Mouse (Mus musculus) large intestine, adult 2 months (tissue): Measurements from ENCODE around the gene Aagab. TPM values are rescaled to one million over a fixed set of nuclear protein-coding genes. Genes with fewer than 3 reads are reported as not detected.

Experiments
- DNase-seq: peaks from one replicate; pipeline ENCODE4 v3.0.0-alpha.2; 2012; ENCODE audit warnings: low read depth, low spot score
- WGBS: fragments of 180-500 bp; shearing (Covaris S2); methylation state at CpG from one replicate; pipeline ENCODE4 v1.1.7; 2018; 5-methylcytosine and 5-hydroxymethylcytosine counted together
- polyA plus RNA-seq: library from polyadenylated mRNA; depleted of rRNA; stranded (reverse); fragments of >200 nt; gene quantifications from 2 replicates; pipeline ENCODE4 v1.2.3, GENCODE M21; 2012

The Aagab gene
- polyA plus RNA-seq, 1 experiment: 15.0 TPM

DNA sequence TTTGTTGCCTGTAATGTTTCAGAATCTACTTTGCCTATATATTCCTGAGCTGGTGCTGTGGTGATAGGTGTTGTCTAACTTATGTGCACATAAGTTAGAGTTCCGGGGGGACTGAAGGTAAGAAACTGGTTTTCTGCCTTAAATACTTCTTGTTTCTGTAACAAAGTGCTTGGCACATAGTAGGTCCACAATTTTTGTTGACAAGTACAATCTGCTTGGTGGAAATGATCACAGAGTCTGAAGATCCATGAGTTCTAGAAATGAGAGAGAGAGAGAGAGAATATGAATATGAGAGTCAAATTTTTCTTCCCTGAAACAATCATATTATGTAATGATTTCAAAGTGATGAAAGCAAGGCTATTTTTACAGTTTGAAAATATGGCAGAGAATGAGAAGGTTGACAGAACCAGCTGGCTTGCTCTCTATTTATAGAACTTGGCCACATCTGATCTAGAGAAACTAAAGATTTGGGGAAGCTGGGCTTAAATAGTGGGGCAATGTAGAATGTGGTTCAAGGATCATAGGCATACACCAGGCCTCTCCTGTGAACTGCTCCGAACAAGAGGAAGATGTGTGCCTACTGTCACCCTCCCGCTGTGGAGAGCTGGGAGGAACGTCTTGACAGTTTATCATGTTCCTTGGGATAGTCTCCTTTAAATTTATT lies 39.7 kb downstream of the Aagab start:
- DNase-seq: no peak
- 81% methylated on average over 4 of the region's 4 CpGs for WGBS

DNA sequence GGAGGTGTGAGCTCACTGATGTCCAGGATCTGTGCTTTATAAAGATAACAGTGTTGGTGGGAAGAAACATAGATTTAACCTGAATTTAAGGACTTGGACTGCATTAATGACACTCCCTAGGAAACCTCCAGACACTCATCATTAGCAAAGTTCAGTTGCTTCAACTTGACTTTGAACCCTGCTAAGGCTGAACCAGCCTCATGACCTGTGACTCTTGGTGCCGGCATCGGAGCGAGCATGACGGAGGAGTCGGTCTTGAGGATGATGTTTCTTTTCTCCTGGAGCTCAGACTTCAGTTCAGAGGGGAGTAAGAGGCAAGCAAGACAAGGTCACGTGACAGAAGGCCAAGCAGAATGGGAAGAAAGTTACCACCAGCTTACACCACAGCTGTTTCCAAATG lies 41.6 kb downstream of the Aagab start:
- 92% methylated on average over 6 of the region's 6 CpGs for WGBS
- no peak for DNase-seq

DNA sequence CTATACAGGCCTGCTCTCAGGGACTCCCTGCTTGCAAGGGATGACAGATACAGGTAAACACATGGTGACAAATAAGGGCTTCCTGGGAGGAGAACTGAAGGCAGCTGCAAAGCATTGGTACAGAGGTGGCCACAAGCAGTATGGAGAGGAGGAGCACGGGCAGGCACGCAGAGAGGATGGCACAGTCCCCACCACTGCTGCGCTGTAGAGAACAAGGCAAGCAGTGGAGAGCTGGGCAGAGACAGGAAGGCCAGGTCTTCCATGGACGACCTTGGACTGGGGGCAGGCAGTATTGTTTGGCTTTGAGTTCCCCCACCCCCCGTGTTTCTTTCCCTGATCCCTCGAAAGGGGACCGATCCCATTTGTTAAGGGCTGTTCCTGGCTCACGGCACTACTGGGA lies 42.6 kb downstream of the Aagab start:
- no peak for DNase-seq
- 80% methylated on average over 8 of the region's 8 CpGs for WGBS

DNA sequence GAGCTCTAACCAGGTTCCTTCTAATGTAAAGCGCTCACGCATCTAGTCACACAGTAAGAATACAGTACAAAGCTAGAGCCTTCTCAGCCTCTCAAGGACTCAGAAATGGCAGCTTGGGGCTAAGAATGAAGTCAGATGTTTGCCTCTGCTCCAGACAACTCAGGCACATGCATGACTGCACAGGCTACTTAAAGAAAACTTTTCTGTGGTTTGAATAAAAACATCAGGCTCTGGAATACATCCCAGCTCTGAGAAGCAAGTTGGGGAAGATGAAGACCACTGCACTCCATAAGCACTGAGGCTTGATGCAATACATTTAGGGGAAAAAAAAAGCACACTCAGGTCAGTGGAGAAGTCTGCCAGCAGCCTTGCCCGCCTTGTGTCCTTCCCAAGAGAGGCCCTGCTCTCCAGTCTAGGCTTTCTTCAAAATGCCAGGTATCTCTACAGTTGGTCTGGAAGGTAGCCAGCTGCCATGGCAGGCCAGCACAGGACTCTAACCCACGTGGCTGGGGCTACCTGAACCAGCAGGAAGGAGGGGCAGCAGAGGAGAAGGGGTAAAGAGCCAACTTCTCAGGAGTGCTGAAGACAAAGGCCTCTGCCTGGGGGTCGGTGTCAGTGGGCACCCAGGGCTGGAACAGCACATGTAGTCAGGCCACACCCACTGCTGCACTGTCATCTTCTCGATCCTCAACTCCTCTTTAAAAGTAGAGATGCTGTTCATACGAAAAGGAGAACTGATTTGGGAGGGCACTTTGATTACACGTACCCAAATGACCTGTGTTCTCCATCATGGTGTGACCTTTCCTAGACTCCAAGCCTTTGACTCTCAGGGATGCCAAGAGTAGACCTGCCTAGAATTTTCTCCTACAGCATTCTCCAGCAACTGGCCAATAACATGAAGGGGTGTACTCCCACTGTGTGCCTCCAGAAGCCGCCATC lies 45.4 kb downstream of the Aagab start:
- DNase-seq: no peak
- WGBS: 71% methylated on average over 9 of the region's 9 CpGs

DNA sequence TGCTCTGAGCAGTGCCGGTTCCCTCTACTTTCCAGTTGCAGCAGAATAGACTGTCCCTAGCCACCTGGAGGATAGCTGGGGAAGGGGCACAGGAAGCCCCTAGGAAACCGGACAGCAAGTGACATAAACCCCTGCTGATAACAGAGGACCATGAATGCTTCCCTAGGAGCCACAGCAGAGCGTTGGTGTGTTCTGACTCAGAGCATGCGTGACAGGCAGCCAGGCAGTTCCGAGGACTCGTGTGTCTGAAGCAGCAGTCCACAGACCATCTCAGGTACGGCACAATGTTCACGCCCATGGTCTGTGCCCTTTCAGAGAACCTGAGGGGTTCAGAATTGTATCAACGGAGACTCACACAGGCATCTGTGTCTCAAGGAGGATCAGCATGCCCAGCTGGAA lies 46.1 kb downstream of the Aagab start:
- DNase-seq: no peak
- WGBS: 86% methylated on average over 9 of the region's 9 CpGs

DNA sequence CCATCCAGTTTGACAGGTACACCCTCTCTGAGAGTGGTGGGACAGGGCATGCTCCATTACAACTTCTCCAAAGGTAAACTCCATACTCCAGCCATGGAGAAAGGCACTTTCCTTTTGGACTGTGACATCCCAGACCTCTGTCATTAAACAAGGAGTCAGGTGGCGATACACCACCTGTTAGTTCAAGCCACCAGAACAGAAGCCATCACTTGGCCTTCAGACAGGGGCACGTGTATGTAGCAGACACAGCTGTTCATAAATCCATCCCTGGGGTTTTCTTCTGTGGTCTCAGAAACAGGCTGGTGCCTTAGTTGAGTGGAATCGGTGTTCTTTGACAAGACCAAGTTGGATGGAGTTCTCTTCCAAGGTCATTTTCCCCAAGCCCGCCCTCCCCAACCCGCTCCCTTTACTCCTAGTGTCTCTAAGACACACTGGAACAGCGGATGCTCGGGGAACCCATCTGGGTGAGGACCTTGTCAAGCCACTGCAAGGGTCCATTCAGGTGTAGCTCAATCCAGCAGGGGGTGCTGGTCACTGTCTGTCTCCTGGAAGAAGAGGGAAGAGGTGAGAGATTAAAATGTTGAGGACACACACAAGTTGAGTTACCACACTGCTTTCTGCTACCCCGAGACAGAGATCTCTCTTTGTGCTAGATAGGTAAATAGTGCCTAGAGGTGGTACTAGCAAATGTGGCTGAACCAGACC lies 47.5 kb downstream of the Aagab start:
- DNase-seq: no peak
- 86% methylated on average over 8 of the region's 8 CpGs for WGBS

DNA sequence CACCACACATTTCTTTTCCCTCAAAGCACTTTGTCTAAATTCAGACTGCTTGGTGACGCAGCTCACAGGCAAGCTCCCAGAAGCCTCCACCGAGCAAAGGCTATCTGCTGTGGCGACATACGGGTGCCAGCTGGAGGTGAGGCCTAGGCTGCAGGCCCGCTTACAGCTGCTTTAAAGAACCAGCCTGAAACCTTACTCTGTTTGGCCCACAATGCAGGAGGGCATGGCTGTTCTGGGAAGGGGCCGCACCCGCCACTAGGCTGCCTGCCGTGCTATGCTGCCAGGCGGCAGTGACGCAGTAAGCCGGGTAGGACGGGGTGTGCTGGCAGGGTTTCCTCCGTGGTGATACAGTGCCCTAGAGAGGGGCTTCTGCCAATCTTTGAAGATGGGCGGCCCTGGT lies 48.4 kb downstream of the Aagab start:
- no peak for DNase-seq
- WGBS: 79% methylated on average over 14 of the region's 14 CpGs

DNA sequence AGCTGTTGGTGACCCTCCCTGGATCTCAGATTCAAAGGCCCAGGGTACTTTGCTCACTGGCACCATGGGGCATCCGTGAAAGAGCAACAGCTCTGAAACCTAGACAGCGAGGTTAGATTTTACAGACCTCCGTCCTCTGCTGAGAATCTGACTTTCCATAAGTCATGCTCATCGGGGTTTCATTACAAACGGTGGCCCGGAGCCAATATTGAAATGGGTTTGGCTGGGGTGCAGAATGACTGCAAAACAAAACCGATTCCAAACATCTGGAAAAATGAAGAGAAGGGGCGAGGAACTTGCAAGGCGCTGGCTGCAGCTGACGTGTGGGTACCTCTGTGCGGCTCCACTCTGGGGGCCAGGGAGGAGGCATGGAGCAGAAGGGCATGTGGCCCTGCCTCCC lies 49.1 kb downstream of the Aagab start:
- DNase-seq: no peak
- WGBS: 67% methylated on average over 11 of the region's 11 CpGs

DNA sequence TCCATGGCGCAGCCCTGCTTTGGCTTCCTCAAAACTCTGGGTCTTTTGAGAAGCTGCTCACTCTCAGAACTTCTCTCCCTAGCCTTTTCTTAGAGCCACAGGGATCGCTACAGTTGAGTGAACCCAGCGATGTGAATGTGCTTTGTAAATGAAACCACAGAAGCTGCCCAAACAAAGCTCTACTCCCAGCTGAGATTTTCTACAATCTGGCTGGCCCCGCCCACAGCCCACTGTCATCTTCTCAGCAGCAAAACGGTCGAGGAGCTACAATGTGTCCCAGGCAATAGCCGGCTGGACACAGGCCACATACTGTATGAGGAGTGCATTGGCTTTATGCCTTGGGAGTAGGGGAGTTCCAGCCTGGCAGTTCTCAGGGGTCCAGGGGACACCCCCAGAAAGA lies 51.2 kb downstream of the Aagab start:
- 66% methylated on average over 7 of the region's 7 CpGs for WGBS
- DNase-seq: no peak

DNA sequence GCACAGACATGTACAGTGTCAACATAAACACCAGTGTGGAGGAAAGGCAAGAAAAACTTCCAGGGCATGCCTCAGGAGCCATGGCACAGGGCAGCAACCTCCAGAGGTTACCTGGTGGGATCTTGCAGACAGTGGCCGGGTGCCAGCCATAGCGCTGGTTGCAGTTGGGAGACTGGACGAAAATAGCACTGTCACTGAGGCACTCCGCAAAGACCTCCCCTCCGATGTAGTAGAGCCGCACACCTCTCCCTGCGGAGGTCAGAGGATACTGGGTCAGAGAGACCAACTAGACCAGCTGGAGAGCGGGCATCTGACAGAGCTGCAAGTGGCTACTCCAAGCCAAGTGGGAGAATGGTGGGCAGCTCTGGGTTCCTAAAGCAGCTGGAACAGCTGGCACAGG lies 52.1 kb downstream of the Aagab start:
- WGBS: 95% methylated on average over 8 of the region's 8 CpGs
- no peak for DNase-seq

DNA sequence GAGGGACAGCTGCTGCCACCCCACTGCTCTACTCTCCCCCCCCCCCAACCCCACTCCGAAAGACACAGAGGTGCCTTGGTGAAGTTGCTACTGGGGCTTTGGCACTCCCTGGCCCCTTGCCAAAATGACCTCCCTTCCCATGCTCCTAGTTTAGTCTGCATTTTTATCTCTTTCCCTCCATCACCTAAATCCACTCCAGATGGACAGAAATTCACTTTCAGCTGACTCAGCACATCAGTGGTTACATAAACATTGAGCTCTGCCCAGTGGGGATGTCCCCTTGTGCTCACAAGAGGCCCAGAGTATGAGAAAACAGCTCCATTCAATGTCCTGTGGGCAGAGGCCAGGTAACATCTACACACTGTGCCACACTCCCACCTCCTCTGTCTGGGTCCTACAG lies 52.6 kb downstream of the Aagab start:
- no peak for DNase-seq
- WGBS: 81% methylated on average over 1 of the region's 1 CpGs

DNA sequence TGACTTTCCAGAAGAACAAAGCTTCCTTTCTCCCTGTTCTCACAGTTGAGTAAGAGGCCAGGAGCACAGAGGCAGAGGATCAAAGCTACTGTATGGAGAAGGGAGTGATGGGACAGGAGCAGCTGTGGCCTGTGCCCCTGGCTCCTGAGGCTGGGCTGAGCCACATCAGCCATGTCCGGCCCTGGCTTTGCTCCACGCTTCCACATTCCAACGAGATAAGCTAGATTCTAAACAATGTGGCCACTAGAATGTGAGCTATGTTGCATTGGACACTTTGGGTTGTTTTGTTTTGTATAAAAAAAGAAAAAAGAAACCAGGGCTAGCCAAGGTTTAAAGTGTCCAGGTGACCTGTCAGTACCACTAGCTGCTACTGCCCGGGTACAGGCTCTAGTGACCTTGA lies 54.7 kb downstream of the Aagab start:
- WGBS: 61% methylated on average over 4 of the region's 4 CpGs
- DNase-seq: no peak

DNA sequence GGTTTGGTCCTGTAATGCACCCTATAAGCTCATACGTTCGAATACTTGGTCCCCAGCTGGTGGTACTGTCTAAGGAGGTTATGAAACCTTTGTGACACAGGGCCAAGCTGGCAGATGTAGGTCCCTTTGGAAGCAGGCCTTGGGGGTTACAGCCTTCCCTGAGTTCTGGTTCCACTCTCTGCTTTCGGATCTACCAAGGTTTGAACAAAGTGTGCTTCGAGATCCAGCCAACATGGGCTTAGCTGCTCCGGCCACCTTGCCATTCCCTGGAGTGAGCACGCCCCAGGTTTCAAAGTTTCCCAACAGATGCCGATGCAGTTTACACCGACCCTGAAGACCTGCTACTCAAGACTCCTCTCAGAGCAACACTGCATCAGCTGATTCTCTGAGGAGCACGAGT lies 56.0 kb downstream of the Aagab start:
- whole genome bisulfite sequencing: 81% methylated on average over 9 of the region's 9 CpGs

DNA sequence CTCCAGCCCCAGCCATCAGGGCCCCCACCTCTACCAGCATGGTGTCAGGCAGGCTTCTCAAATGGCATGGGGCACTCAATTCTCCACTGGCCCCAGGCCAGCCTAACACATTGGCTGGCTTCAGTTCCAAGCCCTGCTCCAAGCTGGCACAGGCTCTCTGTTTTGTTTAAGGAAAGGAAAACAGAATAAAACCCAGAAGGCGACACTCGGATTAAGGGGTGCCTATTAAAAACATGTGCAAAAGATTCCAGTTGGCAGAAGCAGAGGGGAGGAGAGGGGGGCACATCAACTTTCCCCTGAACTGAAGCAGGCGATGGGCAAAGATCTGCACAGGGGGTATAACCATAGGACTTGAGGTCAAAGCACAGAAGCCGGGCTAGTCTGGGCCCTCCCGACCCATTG lies 56.5 kb downstream of the Aagab start:
- WGBS: 41% methylated on average over 5 of the region's 5 CpGs
- DNase-seq: no peak

More for the DNA sequence above, 56.0 kb downstream of the Aagab start:
- no peak for DNase-seq

DNA sequence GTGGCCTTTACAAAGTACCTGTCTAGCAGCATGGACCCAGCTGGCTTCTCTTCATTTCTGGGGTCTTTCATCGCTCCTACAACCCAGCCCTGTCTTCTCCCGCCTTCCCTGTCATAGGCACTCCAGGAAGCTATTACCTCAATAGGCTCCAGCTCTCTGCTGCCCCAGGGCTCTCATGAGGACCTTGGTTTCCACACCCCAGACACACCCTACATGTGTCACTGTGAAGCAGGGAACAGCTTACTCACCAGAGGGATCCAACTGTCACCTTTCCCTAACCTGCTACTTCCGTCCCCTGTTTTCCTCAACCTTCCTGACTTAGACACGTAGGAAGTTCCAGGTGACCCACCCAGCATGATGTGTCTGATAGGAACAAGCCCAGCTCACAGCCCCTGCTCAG lies 57.6 kb downstream of the Aagab start:
- DNase-seq: peak; percentile 56
- 30% methylated on average over 4 of the region's 4 CpGs for WGBS

DNA sequence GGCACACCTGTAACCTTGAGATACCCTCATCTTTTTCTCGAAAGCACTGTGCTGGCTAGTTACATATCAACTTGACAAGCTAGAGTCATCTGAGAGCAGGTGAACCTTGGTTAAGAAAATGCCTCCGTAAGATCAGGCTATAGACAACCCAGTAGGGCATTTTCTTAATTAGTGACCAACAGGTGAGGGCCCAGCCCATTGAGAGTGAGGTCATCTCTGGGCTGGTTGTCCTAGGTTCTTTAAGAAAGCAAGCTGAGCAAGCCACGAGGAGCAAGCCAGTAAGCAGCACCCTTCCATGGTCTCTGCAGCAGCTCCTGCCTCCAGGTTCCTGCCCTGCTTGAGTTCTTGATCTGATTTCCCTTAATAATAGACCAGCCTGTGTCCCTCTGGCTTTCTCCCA lies 58.2 kb downstream of the Aagab start:
- no peak for DNase-seq
- 48% methylated on average over 3 of the region's 3 CpGs for WGBS

DNA sequence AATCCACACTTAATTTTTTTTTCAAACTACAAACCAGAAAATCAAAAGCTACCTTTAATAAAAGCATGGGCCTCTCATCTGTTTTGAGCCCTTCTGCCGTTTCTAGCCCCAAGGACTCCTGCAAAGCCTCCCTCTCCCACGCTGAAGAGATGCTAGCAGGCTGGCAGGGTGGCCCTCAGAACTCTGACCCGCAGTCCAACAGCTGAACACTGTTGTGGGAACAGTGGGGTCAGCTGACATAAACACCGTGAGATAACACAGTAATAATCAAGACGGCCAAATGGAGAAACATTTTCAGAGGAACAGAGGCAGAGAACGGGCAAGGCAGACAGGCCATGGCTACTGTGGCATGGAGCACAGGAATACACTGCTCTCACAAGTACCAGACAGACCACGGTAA lies 60.3 kb downstream of the Aagab start:
- no peak for DNase-seq
- WGBS: 77% methylated on average over 7 of the region's 7 CpGs

DNA sequence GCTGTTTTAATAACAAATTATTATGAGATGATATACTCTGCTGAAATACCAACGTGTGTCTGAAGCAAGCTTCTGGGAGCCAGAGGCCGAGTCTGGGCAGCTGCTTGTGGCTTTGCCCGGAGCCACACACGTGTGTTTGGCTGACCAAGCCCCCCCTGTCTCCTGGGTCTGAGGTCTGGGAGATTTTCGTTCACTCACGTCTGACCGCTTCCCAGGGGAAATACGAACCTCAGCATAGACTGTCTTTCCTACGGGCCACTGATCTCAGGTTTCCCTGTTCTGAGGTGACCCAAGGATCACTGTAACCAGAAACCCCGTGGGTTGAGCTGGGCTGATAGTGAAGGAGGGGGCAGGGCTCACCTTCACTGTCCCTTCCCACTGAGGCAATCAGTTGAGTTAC lies 60.8 kb downstream of the Aagab start:
- DNase-seq: no peak
- 90% methylated on average over 10 of the region's 10 CpGs for WGBS

DNA sequence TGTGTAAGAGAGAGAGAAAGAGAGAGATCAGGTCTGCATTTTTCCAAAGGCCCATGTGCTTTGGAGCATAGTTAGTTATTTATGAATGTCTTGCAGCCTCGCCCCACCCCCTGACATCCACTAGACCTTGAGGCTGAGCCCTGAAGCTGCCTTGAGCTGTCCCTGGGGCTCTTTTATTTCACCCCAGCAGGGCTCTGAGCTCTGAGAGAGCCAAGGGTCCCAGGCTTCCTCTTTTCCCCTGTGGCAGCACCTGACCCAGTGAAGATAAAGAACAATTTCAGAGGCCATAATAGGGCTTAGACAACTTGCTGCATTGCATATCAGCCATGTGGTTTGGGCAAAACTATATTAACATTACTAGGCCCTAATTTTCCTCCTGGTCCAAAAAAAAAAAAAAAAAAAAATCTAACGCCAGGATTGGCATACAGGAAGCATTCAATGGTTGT lies 61.9 kb downstream of the Aagab start:
- no peak for DNase-seq
- 80% methylated on average over 2 of the region's 2 CpGs for WGBS

DNA sequence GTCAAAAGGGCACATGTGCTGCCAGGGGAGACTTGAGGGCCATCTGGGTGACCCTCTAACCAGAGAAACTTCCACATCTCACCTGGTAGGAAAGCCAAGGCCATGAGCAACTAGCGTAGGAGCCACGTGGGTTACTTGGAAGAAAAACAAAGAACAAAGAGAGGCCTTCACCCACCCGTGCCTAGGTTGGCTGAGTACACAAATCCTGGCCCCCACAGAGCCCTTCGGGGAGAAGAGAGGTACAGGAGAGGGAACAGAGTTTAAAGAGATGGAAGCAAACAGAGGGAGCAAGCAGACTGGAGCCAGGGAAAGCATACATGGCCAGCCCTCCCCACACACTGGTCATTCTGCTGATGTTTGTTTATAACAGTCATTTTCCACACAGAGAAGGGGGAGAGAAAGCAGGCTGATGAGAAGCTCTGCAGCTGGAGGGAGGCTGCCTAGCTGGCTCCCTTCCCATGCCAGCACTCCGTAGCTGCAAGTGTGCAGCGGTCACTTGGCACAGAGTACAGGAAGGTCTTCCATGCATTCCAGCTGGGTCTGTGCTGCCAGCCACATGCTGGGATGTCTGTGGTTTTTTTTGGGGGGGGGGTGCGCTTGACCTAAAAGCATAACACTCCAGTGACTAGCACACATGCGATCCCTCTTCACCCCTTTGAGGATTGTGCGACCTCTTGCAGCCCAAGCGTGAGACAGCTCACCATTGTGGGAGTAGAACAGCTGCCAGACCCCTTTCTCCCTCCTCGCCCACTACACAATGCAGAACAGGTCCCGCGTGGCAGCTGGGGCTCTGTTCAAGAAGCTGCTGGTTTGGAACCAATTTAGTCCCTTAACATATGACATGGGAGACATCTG lies 62.6 kb downstream of the Aagab start:
- 61% methylated on average over 13 of the region's 13 CpGs for WGBS
- DNase-seq: no peak
